Mouse (Mus musculus) heart, adult 2 months (tissue): ENCODE measurements at regions not wholly inside any gene's neighbourhood (a gene's known extent, or its start where the extent isn't known, plus 50 kb on each side); places are given as distances from the start of the nearest gene placed in this dataset.

Experiments
- CTCF ChIP-seq: fragments of 200-600 bp; IDR thresholded peaks from 2 replicates; pipeline ENCODE4 v1.8.1; 2022; ENCODE audit warnings: antibody characterized with exemption, mild to moderate bottlenecking, moderate library complexity
- POLR2A ChIP-seq: fragments of 200-500 bp; IDR thresholded peaks from 2 replicates; pipeline ENCODE4 v1.6.1; 2011; ENCODE audit warnings: mild to moderate bottlenecking, low read depth, low read length, control low read depth; ENCODE audit not compliant: insufficient read depth

DNA sequence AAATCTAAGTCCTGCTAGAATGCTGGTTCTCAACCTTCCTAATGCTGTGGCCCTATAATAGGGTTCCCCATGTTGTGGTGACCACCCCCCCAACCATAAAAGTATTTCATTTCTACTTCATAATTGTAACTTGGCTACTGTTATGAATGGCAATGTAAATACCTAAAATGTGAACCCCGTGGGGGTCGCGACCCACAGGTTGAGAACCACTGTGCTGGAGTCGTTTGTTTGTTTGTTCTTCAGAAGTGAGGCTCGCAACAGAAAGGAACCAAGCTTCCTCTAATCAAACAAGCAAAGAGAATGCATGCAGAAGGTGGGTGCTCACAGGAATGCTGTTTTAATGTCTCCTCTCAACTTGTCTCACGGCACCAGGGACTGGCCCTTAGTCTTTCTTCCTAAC is 166.4 kb upstream of the Elac2 start:
- TF ChIP-seq CTCF (no peak), POLR2A (no peak)
